Mouse (Mus musculus) stomach, embryonic 15.5 days (tissue): ENCODE data around the gene Sox13. TPM values are rescaled to one million over a fixed set of nuclear protein-coding genes. Genes with fewer than 3 reads are reported as not detected.

ENCODE experiments used
- ATAC-seq: fragments of 200-750 bp; cut with Nextera tagmentation; 2 replicates; pipeline ENCODE4 v1.8.0; 2017; ENCODE audit warnings: low read depth, moderate number of reproducible peaks, moderate TSS enrichment; ENCODE audit not compliant: insufficient read depth, low FRiP score
- H3K27ac ChIP-seq: fragments of 300-500 bp; sonication (generic); 2 replicates; pipeline ENCODE4 v1.5.1; 2015; ENCODE audit warnings: mild to moderate bottlenecking, inconsistent platforms
- H3K27me3 ChIP-seq: fragments of 300-500 bp; sonication (generic); replicated peaks from 2 replicates; pipeline ENCODE4 v1.6.1; 2015; ENCODE audit warnings: inconsistent platforms
- H3K36me3 ChIP-seq: fragments of 300-500 bp; sonication (generic); 2 replicates; pipeline ENCODE4 v1.6.1; 2015; ENCODE audit warnings: inconsistent platforms
- H3K4me1 ChIP-seq: fragments of 300-500 bp; sonication (generic); 2 replicates; pipeline ENCODE4 v1.6.1; 2015; ENCODE audit warnings: inconsistent platforms
- H3K4me2 ChIP-seq: fragments of 300-500 bp; sonication (generic); 2 replicates; pipeline ENCODE4 v1.6.1; 2015; ENCODE audit warnings: mild to moderate bottlenecking, inconsistent platforms
- H3K4me3 ChIP-seq: fragments of 300-500 bp; sonication (generic); replicated peaks from 2 replicates; pipeline ENCODE4 v1.5.1; 2015; ENCODE audit warnings: inconsistent platforms
- H3K9ac ChIP-seq: fragments of 300-500 bp; sonication (generic); 2 replicates; pipeline ENCODE4 v1.6.1; 2015; ENCODE audit warnings: inconsistent platforms
- H3K9me3 ChIP-seq: fragments of 300-500 bp; sonication (generic); 2 replicates; pipeline ENCODE4 v1.6.1; 2016; ENCODE audit warnings: inconsistent platforms
- WGBS: fragments of 180-500 bp; shearing (Covaris S2); methylation state at CpG from one replicate; pipeline ENCODE4 v1.1.7; 2015; 5-methylcytosine and 5-hydroxymethylcytosine counted together
- polyA plus RNA-seq: library from polyadenylated mRNA; unstranded; fragments of >200 nt; fragmentation: Nextera tagmentation; extraction: Ambion mirVana; gene quantifications from 2 replicates; pipeline ENCODE4 v1.2.1, GENCODE M21; 2015

Gene Sox13
- polyA plus RNA-seq, 1 experiment from 2014 or later: 6.8 TPM

GRCm38 (mm10) chr1:133415086-133415485 is 9.1 kb downstream of the Sox13 start:
- Histone ChIP-seq H3K9ac (peak overlapping the region; percentile 6; the same call in 1 of the 2 replicates), H3K4me2 (peak overlapping the region; percentile 16; the same call in 1 of the 2 replicates), H3K4me1 (peaks cover 56% of the 10 kb centered on the region), H3K36me3 (no peaks in the 10 kb centered on the region), H3K4me3 (no peak overlapping the region), H3K27ac (peak overlapping the region; percentile 51; the same call in 1 of the 2 replicates), H3K27me3 (no peaks in the 10 kb centered on the region), H3K9me3 (no peaks in the 10 kb centered on the region)
- ATAC-seq: no peak
- 45% methylated on average over 7 of the region's 7 CpGs for WGBS

- H3K27me3 ChIP-seq: no peaks in the 10 kb centered on the region
- H3K9ac ChIP-seq: no peak overlapping the region
- no peak overlapping the region for H3K4me2 ChIP-seq
- WGBS: 47% methylated on average over 9 of the region's 9 CpGs
- no peak overlapping the region for H3K4me3 ChIP-seq
- no peaks in the 10 kb centered on the region for H3K36me3 ChIP-seq
- no peaks in the 10 kb centered on the region for H3K9me3 ChIP-seq
- H3K4me1 ChIP-seq: peaks cover 42% of the 10 kb centered on the region
- H3K27ac ChIP-seq: peak overlapping the region; percentile 40; the same call in 1 of the 2 replicates
- ATAC-seq: no peak
These were observed 11.2 kb downstream of the Sox13 start for GRCm38 (mm10) chr1:133412941-133413340.

DNA sequence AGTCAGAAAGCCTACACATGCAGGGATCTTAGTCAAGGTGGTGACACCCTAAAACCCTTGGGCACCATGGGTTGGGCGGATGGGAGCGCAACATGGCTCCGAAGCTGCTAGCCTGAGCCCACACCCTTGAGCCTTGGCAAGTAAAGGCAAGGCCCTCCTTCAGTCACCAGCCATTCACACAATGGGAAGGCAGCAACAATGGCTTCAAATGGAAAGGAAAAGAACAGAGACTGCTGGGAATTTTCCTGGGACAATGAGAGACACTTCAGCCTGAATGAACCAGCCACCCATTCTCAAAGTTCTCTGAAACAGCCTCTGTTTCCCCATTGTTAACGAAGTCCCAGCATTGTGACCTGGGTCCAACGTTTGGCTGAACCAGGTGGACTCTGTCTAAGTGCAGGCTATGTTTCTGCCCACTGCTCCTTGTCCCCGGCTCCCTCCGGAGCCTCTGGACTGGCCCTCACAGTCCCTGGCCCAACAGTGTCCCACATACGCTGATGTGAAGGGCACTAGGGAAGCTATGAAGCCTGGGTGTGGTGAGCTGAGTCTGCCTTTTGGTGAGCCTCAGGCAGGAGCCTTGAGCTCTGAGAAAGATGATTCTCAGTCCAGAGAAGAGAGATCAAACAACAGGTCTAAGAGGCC is 12.6 kb downstream of the Sox13 start:
- Histone ChIP-seq H3K27me3 (no peaks in the 10 kb centered on the region), H3K4me2 (no peak overlapping the region), H3K4me3 (no peak overlapping the region), H3K9ac (no peak overlapping the region), H3K27ac (no peak overlapping the region), H3K4me1 (peaks cover 30% of the 10 kb centered on the region), H3K9me3 (no peaks in the 10 kb centered on the region), H3K36me3 (no peaks in the 10 kb centered on the region)
- WGBS: 88% methylated on average over 8 of the region's 8 CpGs
- no peak for ATAC-seq

DNA sequence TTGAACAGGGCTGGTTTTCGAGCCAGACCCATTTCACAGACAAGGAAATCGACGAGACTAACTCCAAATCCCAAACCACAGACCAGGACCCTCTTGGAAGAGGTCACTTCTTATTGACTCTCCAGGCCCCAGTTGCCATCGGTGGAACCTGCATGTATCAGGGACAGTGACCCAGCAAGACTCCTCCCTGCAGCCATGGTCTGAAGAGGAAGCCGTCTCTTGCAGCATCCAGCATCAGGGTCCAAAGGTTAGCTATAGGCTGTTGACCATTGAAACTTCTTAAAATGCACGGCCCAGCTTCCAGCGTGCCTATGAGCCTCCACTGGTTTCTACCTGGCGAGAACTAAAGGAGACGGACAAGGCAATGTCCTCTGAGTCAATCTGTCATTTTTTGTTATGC is 14.4 kb downstream of the Sox13 start:
- no peak overlapping the region for H3K9ac ChIP-seq
- H3K4me2 ChIP-seq: no peak overlapping the region
- ATAC-seq: no peak
- no peak overlapping the region for H3K27ac ChIP-seq
- H3K9me3 ChIP-seq: no peaks in the 10 kb centered on the region
- peaks cover 19% of the 10 kb centered on the region for H3K4me1 ChIP-seq
- 68% methylated on average over 9 of the region's 9 CpGs for WGBS
- no peaks in the 10 kb centered on the region for H3K36me3 ChIP-seq
- no peak overlapping the region for H3K4me3 ChIP-seq
- no peaks in the 10 kb centered on the region for H3K27me3 ChIP-seq

DNA sequence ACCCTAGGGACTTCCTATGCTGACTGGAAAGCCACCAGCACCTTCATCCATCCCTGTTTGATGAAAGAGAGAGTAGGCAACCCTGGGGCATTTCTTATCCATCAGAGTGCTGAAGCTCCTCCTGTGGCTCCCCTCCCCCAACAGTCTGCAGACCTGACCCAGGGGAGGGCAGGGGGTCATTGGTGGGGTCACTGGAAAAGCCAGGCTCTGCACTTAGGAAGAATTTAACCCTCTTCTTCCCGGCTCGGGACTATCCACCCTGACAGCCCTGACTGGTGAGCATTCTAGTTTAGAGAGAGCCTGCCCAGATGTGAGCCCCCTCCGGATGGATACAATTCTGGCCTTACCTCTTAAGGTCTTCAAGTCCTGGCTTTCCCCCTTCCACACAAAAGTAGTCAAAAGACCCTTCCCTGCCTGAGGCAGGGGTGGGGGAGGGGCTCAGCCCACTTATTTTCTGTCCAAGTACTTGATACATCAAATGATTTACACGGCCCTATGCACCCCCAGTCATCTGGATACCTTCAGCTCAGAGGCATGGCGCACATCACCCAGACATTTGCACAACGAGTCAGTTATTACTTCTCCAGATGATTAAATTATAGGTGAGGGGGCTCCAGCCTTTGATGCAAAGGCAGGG is 15.2 kb downstream of the Sox13 start:
- no peaks in the 10 kb centered on the region for H3K36me3 ChIP-seq
- H3K9me3 ChIP-seq: no peaks in the 10 kb centered on the region
- no peak for ATAC-seq
- H3K4me1 ChIP-seq: peaks cover 16% of the 10 kb centered on the region
- H3K4me2 ChIP-seq: no peak overlapping the region
- WGBS: 27% methylated on average over 6 of the region's 6 CpGs
- H3K27ac ChIP-seq: no peak overlapping the region
- H3K27me3 ChIP-seq: no peaks in the 10 kb centered on the region
- H3K4me3 ChIP-seq: no peak overlapping the region
- no peak overlapping the region for H3K9ac ChIP-seq

DNA sequence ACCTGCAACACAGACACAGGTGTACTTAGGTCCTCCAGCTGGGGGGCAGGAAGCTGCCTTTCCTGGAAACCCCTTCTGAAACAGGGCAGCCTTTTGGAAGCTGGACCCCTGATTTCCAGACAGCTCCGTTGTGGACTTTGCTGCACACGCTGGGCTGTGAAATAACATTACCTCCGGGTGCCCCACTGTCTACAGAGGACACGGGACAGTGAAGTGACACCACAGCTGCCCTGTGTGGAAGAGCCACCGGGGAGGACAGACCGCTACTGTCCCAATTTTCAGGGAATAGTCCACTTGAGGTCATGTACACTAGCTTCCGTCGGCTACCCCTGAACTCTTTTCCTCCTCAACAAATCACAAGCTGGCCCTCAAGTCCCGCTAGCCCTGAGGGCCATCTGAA is 15.9 kb downstream of the Sox13 start:
- no peak; the same call in 1 of the 2 replicates for ATAC-seq

DNA sequence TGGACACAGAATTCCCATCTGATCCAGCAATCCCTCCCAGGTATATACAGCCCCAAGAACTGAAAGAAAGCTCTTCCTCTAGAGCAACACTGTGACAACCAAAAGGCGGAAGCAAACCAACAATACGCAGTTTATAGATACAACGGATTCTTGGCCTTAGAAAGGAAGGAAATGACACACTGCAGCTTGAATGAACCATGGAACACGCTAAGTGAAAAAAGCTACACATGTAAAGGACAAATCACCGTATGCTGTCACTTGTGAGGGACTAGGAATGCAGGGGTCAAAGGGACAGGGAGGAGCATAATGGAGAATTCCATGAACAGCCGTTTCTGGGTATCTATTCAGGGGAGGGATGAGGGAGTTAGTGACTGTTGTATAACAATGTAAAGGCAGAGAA is 16.7 kb downstream of the Sox13 start:
- no peaks in the 10 kb centered on the region for H3K9me3 ChIP-seq
- no peaks in the 10 kb centered on the region for H3K36me3 ChIP-seq
- no peak overlapping the region for H3K9ac ChIP-seq
- no peak overlapping the region for H3K4me2 ChIP-seq
- 60% methylated on average over 6 of the region's 6 CpGs for WGBS
- no peak overlapping the region for H3K27ac ChIP-seq
- H3K4me3 ChIP-seq: no peak overlapping the region
- H3K4me1 ChIP-seq: 0 out of 2 replicates have a peak, but pooled peaks cover 5% of the 10 kb centered on the region
- H3K27me3 ChIP-seq: no peaks in the 10 kb centered on the region
- ATAC-seq: no peak

More for the DNA sequence above, 15.9 kb downstream of the Sox13 start:
- H3K4me2 ChIP-seq: no peak overlapping the region
- H3K9ac ChIP-seq: no peak overlapping the region
- H3K27me3 ChIP-seq: no peaks in the 10 kb centered on the region
- H3K9me3 ChIP-seq: no peaks in the 10 kb centered on the region
- H3K27ac ChIP-seq: no peak overlapping the region
- peaks cover 10% of the 10 kb centered on the region for H3K4me1 ChIP-seq
- WGBS: 57% methylated on average over 9 of the region's 9 CpGs
- H3K4me3 ChIP-seq: no peak overlapping the region
- H3K36me3 ChIP-seq: no peaks in the 10 kb centered on the region

- H3K27ac ChIP-seq: no peak overlapping the region
- no peak overlapping the region for H3K4me3 ChIP-seq
- no peak for ATAC-seq
- no peak overlapping the region for H3K4me2 ChIP-seq
- no peak overlapping the region for H3K9ac ChIP-seq
- no peaks in the 10 kb centered on the region for H3K27me3 ChIP-seq
- 73% methylated on average over 7 of the region's 7 CpGs for WGBS
- H3K36me3 ChIP-seq: no peaks in the 10 kb centered on the region
- H3K9me3 ChIP-seq: no peaks in the 10 kb centered on the region
- 0 out of 2 replicates have a peak, but pooled peaks cover 5% of the 10 kb centered on the region for H3K4me1 ChIP-seq
These were observed 17.6 kb downstream of the Sox13 start for GRCm38 (mm10) chr1:133406614-133407013.

- no peak overlapping the region for H3K9ac ChIP-seq
- H3K4me3 ChIP-seq: no peak overlapping the region
- no peaks in the 10 kb centered on the region for H3K36me3 ChIP-seq
- H3K27me3 ChIP-seq: no peaks in the 10 kb centered on the region
- peaks cover 6% of the 10 kb centered on the region; the same call in 1 of the 2 replicates for H3K4me1 ChIP-seq
- H3K9me3 ChIP-seq: no peaks in the 10 kb centered on the region
- 68% methylated on average over 4 of the region's 4 CpGs for WGBS
- ATAC-seq: 0 out of 2 replicates have a peak, but pooled peaks have one; percentile 42
- H3K4me2 ChIP-seq: no peak overlapping the region
- H3K27ac ChIP-seq: no peak overlapping the region
These were observed 20.2 kb downstream of the Sox13 start for GRCm38 (mm10) chr1:133404005-133404404.

DNA sequence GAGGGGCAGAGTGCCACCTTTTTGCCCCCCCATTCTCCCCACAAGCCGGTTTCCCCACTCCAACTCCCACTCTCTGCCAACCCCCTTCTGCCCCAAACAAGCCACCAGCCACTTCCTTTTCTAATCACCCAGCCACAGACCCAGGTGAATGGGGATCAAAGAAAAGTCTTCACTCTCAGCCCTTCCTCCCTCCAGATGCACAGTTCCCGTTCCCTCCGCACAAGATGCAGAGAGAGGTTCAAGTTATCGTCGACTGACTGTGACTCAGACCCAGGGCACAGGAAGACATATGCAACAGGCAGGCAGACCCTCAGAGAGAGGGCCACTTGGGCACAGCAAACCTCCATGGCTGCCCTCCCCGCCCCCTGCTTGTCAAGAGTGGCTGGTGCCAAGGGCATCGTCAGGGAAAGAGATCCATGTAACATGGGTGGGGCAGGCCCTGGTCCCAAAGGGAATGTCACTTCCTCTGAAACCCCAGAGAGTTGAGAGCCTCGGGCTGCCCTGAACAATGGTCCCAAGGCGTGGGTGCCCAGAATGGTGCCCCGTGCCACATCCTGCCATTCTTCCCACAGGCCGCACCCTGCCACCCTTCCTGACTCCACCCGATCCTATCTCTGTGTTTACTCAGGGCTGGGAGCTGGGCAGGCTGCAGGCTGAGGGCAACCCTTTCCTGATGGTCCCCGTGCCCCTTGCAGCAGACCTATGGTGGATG is 24.0 kb downstream of the Sox13 start:
- Histone ChIP-seq H3K9me3 (no peaks in the 10 kb centered on the region), H3K4me2 (no peak overlapping the region), H3K4me3 (no peak overlapping the region), H3K4me1 (peaks cover 11% of the 10 kb centered on the region; the same call in 1 of the 2 replicates), H3K27ac (no peak overlapping the region), H3K27me3 (no peaks in the 10 kb centered on the region), H3K9ac (no peak overlapping the region), H3K36me3 (no peaks in the 10 kb centered on the region)
- 60% methylated on average over 13 of the region's 13 CpGs for WGBS
- ATAC-seq: no peak

DNA sequence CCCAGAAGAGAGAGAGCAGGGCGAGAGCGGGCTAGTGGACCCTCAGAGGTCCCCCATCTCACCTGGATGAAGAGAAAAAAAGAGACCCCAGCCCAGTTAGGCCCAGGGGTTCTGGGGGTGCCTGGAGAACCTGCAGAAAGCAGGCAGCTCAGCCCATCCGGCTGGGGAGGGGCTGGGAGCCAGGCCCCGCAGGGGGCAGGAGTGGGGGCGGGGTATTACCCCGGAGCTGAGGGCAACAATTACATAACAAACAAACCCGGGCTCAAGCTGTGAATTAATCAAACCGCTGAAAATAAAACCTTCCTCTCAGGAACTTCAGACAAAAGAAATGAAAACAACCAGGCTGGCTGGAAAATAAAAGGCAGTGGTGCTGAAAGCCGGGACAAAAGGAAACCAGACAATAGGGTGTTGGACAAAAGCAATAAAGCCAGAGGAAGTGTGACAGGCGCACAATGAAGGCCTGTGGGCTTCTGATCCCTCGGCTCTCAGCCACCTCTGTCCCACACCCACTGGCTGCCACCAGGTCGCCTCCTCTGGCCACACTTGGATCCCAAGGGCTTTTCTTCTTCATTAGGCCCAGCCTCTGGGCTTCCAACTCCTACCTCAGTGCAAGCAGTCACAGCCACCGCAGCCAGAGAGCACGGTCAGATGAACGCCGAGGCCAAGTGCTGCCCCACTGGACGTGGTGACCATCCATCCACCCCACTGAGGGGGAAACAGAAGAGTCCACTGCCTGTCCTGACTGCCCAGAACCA is 26.5 kb downstream of the Sox13 start:
- ATAC-seq: 0 out of 2 replicates have a peak, but pooled peaks have one; percentile 20

More for the DNA sequence above, 26.5 kb downstream of the Sox13 start:
- Histone ChIP-seq H3K27ac (peak overlapping the region; percentile 8), H3K4me3 (no peak overlapping the region), H3K9me3 (no peaks in the 10 kb centered on the region), H3K9ac (no peak overlapping the region), H3K27me3 (no peaks in the 10 kb centered on the region), H3K36me3 (no peaks in the 10 kb centered on the region), H3K4me2 (no peak overlapping the region), H3K4me1 (peaks cover 11% of the 10 kb centered on the region; the same call in 1 of the 2 replicates)
- 25% methylated on average over 17 of the region's 17 CpGs for WGBS
